Mouse (Mus musculus) kidney, adult 2 months (tissue): ENCODE measurements at regions not wholly inside any gene's neighbourhood (a gene's known extent, or its start where the extent isn't known, plus 50 kb on each side); places are given as distances from the start of the nearest gene placed in this dataset.

Experiments used
- CTCF ChIP-seq: fragments of 200-500 bp; conservative IDR thresholded peaks from 2 replicates; pipeline ENCODE4 v1.5.1; 2011; ENCODE audit warnings: low read depth, mild to moderate bottlenecking, control low read depth, low read length, moderate library complexity, mixed read lengths; ENCODE audit not compliant: insufficient read depth, insufficient read length
- POLR2A ChIP-seq: fragments of 200-500 bp; IDR thresholded peaks from one replicate; pipeline ENCODE4 v1.6.1; 2011; ENCODE audit warnings: low read depth, low read length, control low read depth

- TF ChIP-seq CTCF = no peak
- TF ChIP-seq POLR2A = no peak
Measured at GRCm38 (mm10) chr4:93555787-93556760, 220.8 kb upstream of the Tusc1 start.
